Mouse (Mus musculus): ENCODE measurements around the gene Slc25a30.

Slc25a30 gene

DNA sequence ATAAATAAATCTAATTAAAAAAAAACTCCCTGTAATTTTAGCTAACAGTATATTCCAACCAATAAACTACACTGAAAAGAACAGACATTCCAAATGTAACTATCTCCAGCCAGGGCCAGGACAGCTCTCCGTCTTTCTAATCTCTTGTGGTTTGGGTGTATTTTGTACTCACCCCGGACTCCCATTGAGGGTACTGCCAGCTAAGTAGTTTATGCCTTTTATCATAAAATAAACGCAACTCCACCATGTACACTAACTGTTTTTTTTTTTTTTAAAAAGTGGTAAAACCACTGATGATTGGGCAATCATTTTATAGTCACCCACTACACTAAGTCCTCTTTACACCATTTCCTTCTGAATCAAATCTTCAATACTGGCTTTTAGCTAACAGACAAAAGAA is 51.2 kb downstream of the Slc25a30 start:
- no peak for DNase-seq

GRCm38 (mm10) chr14:75732631-75733030 is 54.2 kb downstream of the Slc25a30 start:
- DNase-seq, result no peak

DNA sequence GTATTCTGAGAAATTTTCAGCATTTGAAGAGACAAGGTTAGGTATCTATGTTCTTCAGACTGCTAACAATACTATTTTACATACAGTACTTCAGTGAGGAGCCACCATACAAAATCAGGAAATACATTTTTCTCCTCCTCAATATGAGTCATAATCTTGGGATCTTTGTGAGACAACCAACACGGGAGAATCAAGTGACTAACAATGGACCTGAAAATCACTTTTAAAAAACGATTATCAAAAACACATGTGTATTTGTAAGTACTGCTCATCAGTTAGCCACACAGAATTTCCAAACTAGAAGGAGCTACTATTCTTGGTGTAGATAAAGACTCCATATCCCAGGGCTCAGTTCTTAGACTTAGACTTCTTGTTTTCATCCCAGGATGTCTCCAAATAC is 55.5 kb downstream of the Slc25a30 start:
- DNase-seq, result no peak

DNA sequence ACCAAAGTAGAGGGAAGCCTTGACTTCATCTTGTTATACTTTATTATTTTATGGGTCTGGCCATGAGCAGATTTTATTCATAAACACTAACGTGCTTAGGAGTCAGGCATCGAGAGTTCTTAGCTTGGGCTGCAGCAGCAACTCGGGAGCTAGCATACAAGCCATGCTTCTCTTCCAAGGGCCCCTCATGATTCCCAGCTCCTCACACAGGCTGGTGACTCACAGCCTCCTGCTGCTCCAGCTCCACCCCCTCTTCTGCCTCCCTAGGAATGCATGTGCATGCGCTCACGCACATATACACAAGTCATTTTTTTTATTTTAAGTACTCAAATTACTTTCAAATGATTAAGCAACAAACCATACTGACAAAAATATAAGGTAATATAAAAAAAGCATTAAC is 58.7 kb downstream of the Slc25a30 start:
- no peak for DNase-seq

DNA sequence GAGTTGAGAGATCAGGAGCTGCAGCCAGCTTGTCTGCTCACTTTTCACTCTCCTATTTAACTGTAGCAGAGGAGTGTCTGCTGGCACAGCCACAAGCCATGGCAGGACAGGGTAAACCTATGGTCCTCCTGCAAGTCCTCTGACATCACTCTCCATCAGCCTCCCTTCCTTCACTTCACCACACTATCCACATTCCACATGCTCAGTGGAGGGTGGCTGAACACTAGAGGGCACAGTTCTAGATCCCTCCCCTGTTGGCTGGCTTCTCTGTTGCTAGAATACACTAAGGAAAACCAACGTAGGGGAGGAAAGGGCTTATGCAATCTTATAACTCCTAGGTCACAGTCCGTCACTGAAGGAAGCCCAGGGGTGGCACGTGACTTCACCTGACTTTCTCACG is 59.8 kb downstream of the Slc25a30 start:
- no peak for DNase-seq

- DNase-seq, result no peak
Measured at GRCm38 (mm10) chr14:75722816-75723215, 64.0 kb downstream of the Slc25a30 start.

DNA sequence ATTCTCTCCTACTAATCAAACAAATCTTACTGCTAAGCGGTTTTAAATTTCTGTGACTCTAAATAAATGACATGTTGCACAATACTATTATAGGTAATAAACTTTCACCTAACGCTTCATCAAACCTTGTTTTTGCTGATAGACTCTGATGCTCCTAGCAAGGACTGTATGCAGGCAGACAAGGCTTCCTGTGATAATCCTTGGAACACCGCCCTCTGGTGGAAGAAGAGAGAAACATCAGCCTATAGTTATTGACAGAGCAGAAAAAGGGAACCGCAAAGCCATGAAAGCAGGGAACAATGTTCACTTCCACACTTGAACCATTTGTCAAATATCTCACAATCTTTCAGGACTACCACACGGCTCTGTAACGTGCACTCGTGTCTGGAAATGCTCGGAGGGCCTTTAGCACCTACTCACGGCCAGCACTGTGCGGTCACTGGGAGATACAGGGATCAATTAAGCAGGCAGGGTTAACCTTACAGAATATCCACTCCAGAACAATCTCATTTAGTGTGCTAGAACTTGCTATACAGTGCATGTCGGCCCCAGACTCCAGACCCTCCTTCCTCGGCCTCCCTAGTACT is 64.8 kb downstream of the Slc25a30 start:
- DNase-seq, result peak; percentile 54

DNA sequence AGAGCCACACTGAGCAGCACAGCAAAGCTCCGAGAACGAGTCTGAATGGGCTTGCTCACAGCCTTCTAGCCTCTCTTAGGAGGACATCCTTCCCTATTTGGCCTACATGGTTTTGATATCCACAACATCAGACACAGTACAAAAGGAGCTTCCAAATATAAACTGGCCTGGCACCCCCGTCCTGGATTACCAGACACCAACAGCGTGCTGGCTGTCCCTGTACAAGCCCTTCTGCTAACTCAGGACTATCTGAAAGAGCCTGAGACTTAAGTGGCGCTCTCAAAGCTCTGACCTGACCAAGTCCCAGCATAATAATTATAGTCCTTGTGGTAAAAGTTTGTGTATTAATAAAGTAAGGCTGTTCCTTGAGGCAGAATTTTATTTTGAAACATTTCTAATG is 66.7 kb downstream of the Slc25a30 start:
- DNase-seq, result no peak

DNA sequence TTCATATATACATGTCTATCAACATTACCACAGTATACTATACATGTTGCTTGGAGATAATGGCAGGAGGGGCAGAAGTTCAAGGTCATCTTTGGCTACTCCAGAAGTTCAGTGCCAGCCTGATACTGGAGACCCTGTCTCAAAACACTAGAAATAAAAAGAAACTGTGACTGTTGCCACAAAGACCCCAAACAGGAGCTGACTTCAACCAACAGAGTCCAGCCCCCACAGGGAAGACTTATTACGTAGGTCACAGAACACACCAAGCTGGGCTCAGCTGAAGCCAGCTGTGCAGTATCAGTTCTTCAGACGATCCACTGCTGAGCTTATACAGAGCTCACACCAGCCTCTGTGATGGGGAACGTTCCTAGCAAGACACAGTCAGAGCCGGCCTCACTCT is 70.4 kb downstream of the Slc25a30 start:
- no peak for DNase-seq

- no peak for DNase-seq
Measured at GRCm38 (mm10) chr14:75713661-75714060, 73.2 kb downstream of the Slc25a30 start.

DNA sequence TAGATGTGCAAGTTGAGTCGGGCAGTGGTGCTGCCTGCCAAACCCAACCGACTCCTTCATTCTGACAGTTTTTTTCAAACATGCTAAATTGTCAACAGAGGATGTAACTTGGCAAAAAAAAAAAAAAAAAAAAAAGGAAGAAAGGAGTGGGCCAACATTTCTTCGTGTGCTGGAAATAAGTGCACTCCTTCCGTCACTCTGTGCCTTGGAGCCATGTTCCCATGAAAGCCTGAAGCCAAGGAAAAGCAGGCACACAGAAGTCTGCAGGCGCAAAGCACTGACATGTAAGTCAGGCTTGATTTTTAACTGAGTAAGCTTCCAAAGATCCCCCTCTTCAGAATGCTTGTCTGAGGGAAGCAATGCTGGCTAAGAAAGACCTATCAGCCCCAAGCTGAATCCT is 74.2 kb downstream of the Slc25a30 start:
- no peak for DNase-seq

DNA sequence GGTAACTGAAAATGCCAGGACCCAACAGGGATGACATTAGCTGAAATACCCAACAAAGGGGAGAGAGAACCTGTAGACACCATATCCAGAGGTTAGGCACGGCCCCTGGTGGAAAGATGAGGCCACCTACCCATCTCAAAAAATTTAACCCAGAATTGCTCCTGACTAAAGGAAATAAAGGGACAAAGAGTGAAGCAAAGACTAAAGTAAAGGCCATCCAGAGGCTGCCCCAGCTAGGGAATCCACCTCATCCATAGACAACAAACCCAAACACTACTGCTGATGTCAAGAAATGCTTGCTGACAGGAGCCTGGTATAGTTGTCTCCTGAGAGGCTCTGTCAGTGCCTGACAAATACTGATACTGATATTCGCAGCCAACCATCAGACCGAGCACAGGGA is 75.1 kb downstream of the Slc25a30 start:
- no peak for DNase-seq
